Mouse (Mus musculus): ENCODE results near the gene Clic1. TPM values are rescaled to one million over a fixed set of nuclear protein-coding genes. Genes with fewer than 3 reads are reported as not detected.
A peak's percentile ranks its signal among the peaks of the same experiment; 100 is the strongest.

The Clic1 gene
- polyA plus RNA-seq, 1 experiment from 2014 or later = 17.7 TPM

GRCm38 (mm10) chr17:35076507-35077176 lies 26.9 kb downstream of the Clic1 start, which contains the start of gene Ly6g6e:
TSS of gene Ly6g6e (plus strand) at chr17:35076902.
- ATAC-seq (ENCODE audit: low FRiP score, low TSS enrichment) (no peak), DNase-seq (no peak)
- no peaks in the 10 kb centered on the region for H3K36me3 ChIP-seq (ENCODE audit: control insufficient read depth, insufficient read depth, low read length)

DNA sequence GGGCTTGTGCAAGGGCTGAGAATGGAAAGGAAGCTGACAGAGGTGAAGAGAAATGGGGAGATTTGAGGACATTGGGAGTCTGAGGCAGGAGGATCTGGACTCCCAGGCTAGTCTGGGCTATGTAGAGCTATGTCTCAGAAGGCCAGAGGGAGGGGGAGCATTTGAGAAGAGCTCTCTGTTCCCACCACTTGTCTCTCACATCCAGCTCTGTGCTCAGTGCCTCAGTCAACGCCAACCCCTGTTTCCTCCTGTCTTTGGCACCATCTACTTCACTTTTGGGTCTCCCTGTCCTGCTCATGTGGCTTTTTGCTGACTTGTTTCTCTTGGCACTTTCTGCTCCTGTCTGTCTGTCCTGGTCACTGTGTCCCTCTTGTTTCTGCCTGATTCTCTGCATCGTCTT lies 27.5 kb downstream of the Clic1 start:
- no peak overlapping the region for H3K4me3 ChIP-seq (replicated peaks; ENCODE audit: low read depth, low read length)
- no peak for ATAC-seq (ENCODE audit: low FRiP score, low TSS enrichment)

More at GRCm38 (mm10) chr17:35076507-35077176, 26.9 kb downstream of the Clic1 start, which contains the start of gene Ly6g6e:
- no peaks in the 10 kb centered on the region for H3K27me3 ChIP-seq (ENCODE audit: control insufficient read depth, insufficient read depth, low read length)
- H3K4me1 ChIP-seq (ENCODE audit: control insufficient read depth, insufficient read depth, low read length) = no peaks in the 10 kb centered on the region
- H3K4me2 ChIP-seq (ENCODE audit: low read length) = peak within 1 kb of the TSS; percentile 47
- H3K27ac ChIP-seq (replicated peaks; ENCODE audit: low read depth, low read length) = no peak within 1 kb of the TSS
- H3K9ac ChIP-seq (replicated peaks; ENCODE audit: low read length) = no peak within 1 kb of the TSS; the same call in 1 of the 2 replicates
- WGBS = 36% methylated on average over 10 of the region's 10 CpGs
- H3K9me3 ChIP-seq (ENCODE audit: control insufficient read depth, low read length) = no peaks in the 10 kb centered on the region
- H3K4me3 ChIP-seq (replicated peaks; ENCODE audit: low read depth, low read length) = no peak within 1 kb of the TSS

DNA sequence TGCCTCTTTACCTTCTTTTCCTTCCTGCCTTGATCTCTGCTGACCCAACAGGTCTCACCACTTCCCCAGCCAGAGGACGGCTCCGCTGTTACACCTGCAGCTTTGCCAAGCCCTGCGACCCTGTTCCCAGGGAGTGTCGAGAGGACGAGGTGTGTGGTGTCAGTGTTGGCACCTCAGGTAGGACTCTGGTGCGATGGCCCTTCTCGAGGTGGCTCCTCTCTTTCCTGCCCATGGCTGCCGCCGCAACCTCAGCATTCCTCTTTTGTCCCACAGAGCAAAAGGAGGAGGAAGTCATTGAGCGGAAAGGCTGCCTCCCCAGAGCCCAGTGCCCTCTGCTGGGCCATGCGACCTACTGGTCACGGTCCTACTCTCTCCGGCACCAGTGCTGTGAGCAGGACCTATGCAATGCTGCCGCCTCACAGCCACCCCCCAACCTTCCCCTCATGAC lies 28.0 kb downstream of the Clic1 start, which contains the start of gene Ly6g6d:
Gene Ly6g6d (minus strand): TSS at position 280 of the 448 bp plus-strand sequence.
- peak; percentile 46 for DNase-seq
- ATAC-seq (ENCODE audit: low FRiP score, low TSS enrichment) = no peak
- Histone ChIP-seq H3K36me3 (ENCODE audit: control insufficient read depth, insufficient read depth, low read length) (no peaks in the 10 kb centered on the region), H3K4me2 (ENCODE audit: low read length) (peak within 1 kb of the TSS; percentile 47), H3K4me1 (ENCODE audit: control insufficient read depth, insufficient read depth, low read length) (no peaks in the 10 kb centered on the region), H3K9ac (replicated peaks; ENCODE audit: low read length) (no peak within 1 kb of the TSS; the same call in 1 of the 2 replicates), H3K27ac (replicated peaks; ENCODE audit: low read depth, low read length) (no peak within 1 kb of the TSS), H3K9me3 (ENCODE audit: control insufficient read depth, low read length) (no peaks in the 10 kb centered on the region), H3K27me3 (ENCODE audit: control insufficient read depth, insufficient read depth, low read length) (no peaks in the 10 kb centered on the region), H3K4me3 (replicated peaks; ENCODE audit: low read depth, low read length) (no peak within 1 kb of the TSS)
- WGBS = 8% methylated on average over 14 of the region's 14 CpGs

More for the DNA sequence above, 27.5 kb downstream of the Clic1 start:
- Histone ChIP-seq H3K27me3 (ENCODE audit: control insufficient read depth, insufficient read depth, low read length) (no peaks in the 10 kb centered on the region), H3K9ac (replicated peaks; ENCODE audit: low read length) (no peak overlapping the region), H3K4me2 (ENCODE audit: low read length) (peak overlapping the region; percentile 47), H3K36me3 (ENCODE audit: control insufficient read depth, insufficient read depth, low read length) (no peaks in the 10 kb centered on the region), H3K27ac (replicated peaks; ENCODE audit: low read depth, low read length) (no peak overlapping the region), H3K9me3 (ENCODE audit: control insufficient read depth, low read length) (no peaks in the 10 kb centered on the region), H3K4me1 (ENCODE audit: control insufficient read depth, insufficient read depth, low read length) (no peaks in the 10 kb centered on the region)
- DNase-seq = peak; percentile 15
- WGBS = 44% methylated on average over 2 of the region's 2 CpGs

DNA sequence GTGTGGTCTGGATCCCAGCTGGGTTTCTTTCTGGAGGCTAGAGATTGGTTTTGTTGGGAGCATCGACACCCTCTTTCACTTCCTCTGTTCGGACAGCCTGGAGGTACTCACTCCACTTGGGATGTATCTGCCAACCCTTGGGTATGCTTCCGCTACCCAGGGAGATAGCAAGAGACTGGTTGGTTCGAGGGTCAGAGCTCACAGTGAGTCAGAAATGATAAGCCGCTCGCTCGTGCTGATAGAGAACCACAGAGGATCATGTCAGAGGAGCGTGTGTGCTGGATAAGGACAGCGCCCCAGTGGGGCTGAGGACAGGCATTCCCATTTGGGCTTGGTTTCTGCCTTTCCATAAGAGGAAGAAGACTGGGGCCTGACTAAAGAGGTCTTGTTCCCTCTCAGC lies 30.0 kb downstream of the Clic1 start:
- ATAC-seq (ENCODE audit: low FRiP score, low TSS enrichment) (no peak), DNase-seq (no peak)
- Histone ChIP-seq H3K4me3 (replicated peaks; ENCODE audit: low read depth, low read length) (no peak overlapping the region), H3K27ac (replicated peaks; ENCODE audit: low read depth, low read length) (no peak overlapping the region), H3K4me2 (ENCODE audit: low read length) (no peak overlapping the region), H3K9me3 (ENCODE audit: control insufficient read depth, low read length) (no peaks in the 10 kb centered on the region), H3K36me3 (ENCODE audit: control insufficient read depth, insufficient read depth, low read length) (no peaks in the 10 kb centered on the region), H3K27me3 (ENCODE audit: control insufficient read depth, insufficient read depth, low read length) (no peaks in the 10 kb centered on the region), H3K4me1 (ENCODE audit: control insufficient read depth, insufficient read depth, low read length) (no peaks in the 10 kb centered on the region), H3K9ac (replicated peaks; ENCODE audit: low read length) (no peak overlapping the region)
- 68% methylated on average over 9 of the region's 9 CpGs for WGBS

- Histone ChIP-seq H3K4me1 (ENCODE audit: control insufficient read depth, insufficient read depth, low read length) (no peaks in the 10 kb centered on the region), H3K4me2 (ENCODE audit: low read length) (no peak overlapping the region)
- WGBS = 57% methylated on average over 6 of the region's 6 CpGs
These were observed 30.5 kb downstream of the Clic1 start for GRCm38 (mm10) chr17:35080248-35080647.

GRCm38 (mm10) chr17:35080710-35081109 lies 30.9 kb downstream of the Clic1 start:
- 81% methylated on average over 4 of the region's 4 CpGs for WGBS
- Histone ChIP-seq H3K4me1 (ENCODE audit: control insufficient read depth, insufficient read depth, low read length) (no peaks in the 10 kb centered on the region), H3K9me3 (ENCODE audit: control insufficient read depth, low read length) (no peaks in the 10 kb centered on the region), H3K4me3 (replicated peaks; ENCODE audit: low read depth, low read length) (no peak overlapping the region), H3K36me3 (ENCODE audit: control insufficient read depth, insufficient read depth, low read length) (no peaks in the 10 kb centered on the region), H3K27ac (replicated peaks; ENCODE audit: low read depth, low read length) (no peak overlapping the region), H3K27me3 (ENCODE audit: control insufficient read depth, insufficient read depth, low read length) (no peaks in the 10 kb centered on the region), H3K4me2 (ENCODE audit: low read length) (no peak overlapping the region), H3K9ac (replicated peaks; ENCODE audit: low read length) (no peak overlapping the region)
- ATAC-seq (ENCODE audit: low FRiP score, low TSS enrichment) (no peak), DNase-seq (no peak)

More at GRCm38 (mm10) chr17:35080248-35080647, 30.5 kb downstream of the Clic1 start:
- ATAC-seq (ENCODE audit: low FRiP score, low TSS enrichment) (no peak), DNase-seq (no peak)
- Histone ChIP-seq H3K36me3 (ENCODE audit: control insufficient read depth, insufficient read depth, low read length) (no peaks in the 10 kb centered on the region), H3K4me3 (replicated peaks; ENCODE audit: low read depth, low read length) (no peak overlapping the region), H3K9me3 (ENCODE audit: control insufficient read depth, low read length) (no peaks in the 10 kb centered on the region), H3K27me3 (ENCODE audit: control insufficient read depth, insufficient read depth, low read length) (no peaks in the 10 kb centered on the region), H3K27ac (replicated peaks; ENCODE audit: low read depth, low read length) (no peak overlapping the region), H3K9ac (replicated peaks; ENCODE audit: low read length) (no peak overlapping the region)

DNA sequence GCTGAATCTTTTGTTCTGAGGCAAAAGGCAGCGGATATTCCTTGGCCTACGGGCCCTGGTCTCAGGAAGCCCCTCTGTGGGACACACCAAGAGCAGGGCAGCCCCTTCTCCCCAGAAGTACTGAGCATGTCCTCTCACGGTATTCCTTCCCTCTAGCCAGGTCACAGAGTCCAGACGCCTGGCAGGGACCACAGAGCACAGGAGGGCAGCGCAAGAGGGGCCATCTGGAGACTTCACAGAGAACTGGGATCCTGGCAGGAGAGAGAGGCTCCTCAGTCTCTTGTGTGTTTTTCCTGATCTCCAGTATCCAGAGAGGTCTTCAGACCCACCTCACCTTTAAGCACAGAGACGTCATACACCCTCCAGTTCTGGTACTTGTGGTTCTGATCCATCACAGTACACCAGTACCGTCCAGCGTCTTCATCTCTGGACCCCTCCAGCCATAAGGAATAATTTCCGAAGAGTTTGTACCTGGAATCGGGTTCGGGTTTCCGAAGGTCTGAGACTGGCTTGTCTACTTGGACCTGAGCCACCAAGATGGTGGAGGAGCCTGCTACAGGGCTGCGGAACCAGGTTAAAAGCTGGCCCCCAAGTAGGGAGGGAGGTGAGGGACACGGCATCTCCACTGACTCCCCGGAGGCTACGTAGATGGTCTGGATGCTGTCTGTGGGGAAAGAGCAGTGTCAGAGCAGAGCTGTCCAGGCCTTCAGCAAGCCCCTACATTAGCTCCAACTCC lies 33.2 kb downstream of the Clic1 start:
- H3K4me3 ChIP-seq (replicated peaks; ENCODE audit: low read depth, low read length) = no peak overlapping the region
- H3K27me3 ChIP-seq (ENCODE audit: control insufficient read depth, insufficient read depth, low read length) = no peaks in the 10 kb centered on the region
- WGBS = 89% methylated on average over 16 of the region's 16 CpGs
- no peak overlapping the region for H3K9ac ChIP-seq (replicated peaks; ENCODE audit: low read length)
- no peaks in the 10 kb centered on the region for H3K36me3 ChIP-seq (ENCODE audit: control insufficient read depth, insufficient read depth, low read length)
- DNase-seq = no peak
- ATAC-seq (ENCODE audit: low FRiP score, low TSS enrichment) = no peak
- H3K4me1 ChIP-seq (ENCODE audit: control insufficient read depth, insufficient read depth, low read length) = no peaks in the 10 kb centered on the region
- no peak overlapping the region for H3K27ac ChIP-seq (replicated peaks; ENCODE audit: low read depth, low read length)
- no peaks in the 10 kb centered on the region for H3K9me3 ChIP-seq (ENCODE audit: control insufficient read depth, low read length)
- H3K4me2 ChIP-seq (ENCODE audit: low read length) = no peak overlapping the region

DNA sequence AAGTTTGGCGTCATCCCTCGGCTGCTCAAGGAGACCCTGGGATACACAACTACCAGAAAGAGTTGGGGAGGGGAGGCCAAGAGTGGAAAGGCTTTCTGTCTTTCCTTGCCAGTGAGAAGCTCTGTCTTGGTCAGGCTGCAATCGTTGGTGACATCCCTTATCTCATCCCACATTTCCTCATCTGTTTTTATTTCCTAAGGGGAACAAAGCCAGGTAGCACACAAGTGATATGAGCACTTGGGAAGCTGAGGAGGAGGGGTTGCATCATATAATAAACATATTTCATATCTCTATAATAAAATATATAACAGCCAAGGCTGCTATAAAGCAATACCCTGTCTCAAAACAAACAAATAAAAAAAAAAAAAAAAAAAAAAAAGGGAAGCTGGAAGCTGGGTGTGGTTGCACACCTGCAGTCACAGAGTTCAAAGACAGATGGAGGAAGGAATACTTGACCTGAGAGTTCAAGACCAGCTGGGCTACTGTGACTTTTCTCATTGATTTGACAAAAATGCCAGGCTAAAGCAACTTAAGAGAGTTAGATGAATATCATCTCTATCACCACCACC lies 34.2 kb downstream of the Clic1 start:
- no peaks in the 10 kb centered on the region for H3K4me1 ChIP-seq (ENCODE audit: control insufficient read depth, insufficient read depth, low read length)
- H3K9ac ChIP-seq (replicated peaks; ENCODE audit: low read length) = no peak overlapping the region
- 82% methylated on average over 3 of the region's 3 CpGs for WGBS
- ATAC-seq (ENCODE audit: low FRiP score, low TSS enrichment) (no peak), DNase-seq (no peak)
- H3K4me3 ChIP-seq (replicated peaks; ENCODE audit: low read depth, low read length) = no peak overlapping the region
- H3K36me3 ChIP-seq (ENCODE audit: control insufficient read depth, insufficient read depth, low read length) = no peaks in the 10 kb centered on the region
- H3K9me3 ChIP-seq (ENCODE audit: control insufficient read depth, low read length) = no peaks in the 10 kb centered on the region
- H3K4me2 ChIP-seq (ENCODE audit: low read length) = no peak overlapping the region
- no peak overlapping the region for H3K27ac ChIP-seq (replicated peaks; ENCODE audit: low read depth, low read length)
- H3K27me3 ChIP-seq (ENCODE audit: control insufficient read depth, insufficient read depth, low read length) = no peaks in the 10 kb centered on the region
